Mouse (Mus musculus) bone marrow, adult 2 months (tissue): ENCODE results near the gene Tshz2.

ENCODE experiments used
- CTCF ChIP-seq: fragments of 200-500 bp; IDR thresholded peaks from 2 replicates; pipeline ENCODE4 v1.5.1; 2011; ENCODE audit warnings: low read length, control low read depth; ENCODE audit not compliant: control insufficient read depth, insufficient read depth
- POLR2A ChIP-seq: fragments of 200-500 bp; IDR thresholded peaks from 2 replicates; pipeline ENCODE4 v1.6.1; 2011; ENCODE audit warnings: low read depth, mild to moderate bottlenecking, control low read depth, low read length, borderline replicate concordance; ENCODE audit not compliant: control insufficient read depth

DNA sequence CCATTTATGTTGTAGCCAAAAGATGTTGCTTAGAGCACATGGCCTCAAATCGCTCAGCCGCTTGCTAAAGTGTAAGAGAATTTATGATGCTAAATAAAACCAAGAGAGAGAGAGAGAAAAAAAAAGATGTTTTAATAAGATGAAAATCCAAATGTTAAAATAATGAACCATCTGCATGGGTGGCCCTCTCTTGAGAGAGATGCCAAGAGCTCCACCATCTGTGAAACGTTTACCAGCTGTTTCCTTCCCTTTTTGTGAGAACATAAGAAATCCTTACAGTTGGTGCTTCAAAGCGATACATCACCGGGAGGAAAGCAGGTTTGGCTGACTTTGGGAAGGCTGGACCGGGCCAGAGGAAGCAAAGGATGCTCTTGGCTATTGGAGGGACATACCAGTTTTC lies 32.6 kb upstream of the Tshz2 start:
- TF ChIP-seq CTCF (no peak), POLR2A (no peak)
